Mouse (Mus musculus) embryonic stem cell, embryonic (primary cell): ENCODE results near the gene Camk1d.

Experiments used
- CTCF ChIA-PET, 4 experiments: fragments of 300-600 bp in 2 of 4; fragments of 350-600 bp in 2 of 4; sonication (Branson Sonifier 250); formaldehyde crosslinking; loops; one replicate each; lab custom pipeline; 2022; ENCODE audit warnings: inconsistent platforms in 2 of 4; lab: Charles Lee
- POLR2A ChIA-PET, 4 experiments: fragments of 300-600 bp in 2 of 4; fragments of 350-600 bp in 2 of 4; sonication (Branson Sonifier 250); formaldehyde crosslinking; loops; one replicate each; lab custom pipeline; 2022; ENCODE audit warnings: antibody characterized with exemption in 4 of 4, inconsistent platforms in 1 of 4; lab: Charles Lee

The Camk1d gene

GRCm38 (mm10) chr2:5725028-5725701 is 10.8 kb upstream of the Camk1d start:
- ChIA-PET POLR2A (interaction anchor here in 3 of 4 experiments (0.6 to 2.8 kb wide), 6 partner anchors 10 to 99 kb away, joined by 3 to 10 read pairs (median 4); partner anchors contain the start of gene Camk1d (in 2 of the 3)), CTCF (interaction anchor here (0.6 to 1.2 kb wide), 5 partner anchors 10 to 71 kb away, joined by 3 to 7 read pairs (median 3); partner anchors contain the start of gene Camk1d (in 4 of the 4))

- POLR2A ChIA-PET = interaction anchor here in 2 of 4 experiments (0.7 to 2.2 kb wide), 7 partner anchors 10 to 177 kb away, joined by 3 to 11 read pairs (median 4); partner anchors contain the start of gene Sec61a2 (in 1 of the 2)
- CTCF ChIA-PET = interaction anchor here (0.5 to 1.2 kb wide), 7 partner anchors 49 to 546 kb away, joined by 3 to 5 read pairs (median 3); no protein-coding TSS in a partner anchor
Measured at GRCm38 (mm10) chr2:5717675-5718074, 3.4 kb upstream of the Camk1d start.

GRCm38 (mm10) chr2:5715544-5715943 is 1.2 kb upstream of the Camk1d start:
- ChIA-PET CTCF (interaction anchor here (0.6 to 2.2 kb wide), 19 partner anchors 10 to 800 kb away, joined by 3 to 17 read pairs (median 5); partner anchors contain the start of gene Optn (in 1 of the 4)), POLR2A (interaction anchor here in 3 of 4 experiments (0.6 to 3.4 kb wide), 32 partner anchors 8 to 545 kb away, joined by 3 to 22 read pairs (median 5); partner anchors contain the start of genes Cdc123 (in 1 of the 3), Nudt5 (in 1 of the 3) and Sec61a2 (in 1 of the 3))

- CTCF ChIA-PET = interaction anchor here (0.5 to 2.2 kb wide), 50 partner anchors 9 to 1175 kb away, joined by 3 to 19 read pairs (median 4); partner anchors contain the start of genes Cdc123 (in 2 of the 4), Nudt5 (in 2 of the 4), Optn (in 1 of the 4) and Sec61a2 (in 1 of the 4)
- POLR2A ChIA-PET = interaction anchor here (0.6 to 3.4 kb wide), 62 partner anchors 8 to 798 kb away, joined by 3 to 22 read pairs (median 5); partner anchors contain the start of genes Cdc123 (in 1 of the 4), Nudt5 (in 1 of the 4), Optn (in 1 of the 4) and Sec61a2 (in 1 of the 4)
Measured at GRCm38 (mm10) chr2:5715054-5715410, 717 bp upstream of the Camk1d start.

GRCm38 (mm10) chr2:5713325-5714210 is 747 bp downstream of the Camk1d start:
- ChIA-PET CTCF (interaction anchor here (0.5 to 1.7 kb wide), 22 partner anchors 12 to 637 kb away, joined by 3 to 19 read pairs (median 4); partner anchors contain the start of gene Sec61a2 (in 1 of the 4)), POLR2A (interaction anchor here in 3 of 4 experiments (0.8 to 3.4 kb wide), 41 partner anchors 8 to 650 kb away, joined by 3 to 22 read pairs (median 5); partner anchors contain the start of genes Cdc123 (in 1 of the 3), Nudt5 (in 1 of the 3) and Optn (in 1 of the 3))

- ChIA-PET CTCF (interaction anchor here in 1 of 4 experiments (0.6 kb wide), 1 partner anchor 1040 kb away, joined by 3 read pairs; no protein-coding TSS in a partner anchor), POLR2A (interaction anchor here in 1 of 4 experiments (0.6 to 1.3 kb wide), 4 partner anchors 9 to 115 kb away, joined by 3 to 8 read pairs (median 3); no protein-coding TSS in a partner anchor)
Measured at GRCm38 (mm10) chr2:5712255-5712654, 2.1 kb downstream of the Camk1d start.

GRCm38 (mm10) chr2:5709911-5710310 is 4.4 kb downstream of the Camk1d start:
- POLR2A ChIA-PET = interaction anchor here in 1 of 4 experiments (0.6 kb wide), 1 partner anchor 12 kb away, joined by 4 read pairs; no protein-coding TSS in a partner anchor
- CTCF ChIA-PET = no interaction called here

- CTCF ChIA-PET = no interaction called here
- POLR2A ChIA-PET = no interaction called here
Measured at GRCm38 (mm10) chr2:5707871-5708733, 6.2 kb downstream of the Camk1d start.

- POLR2A ChIA-PET = interaction anchor here in 1 of 4 experiments (0.9 to 1.2 kb wide), 3 partner anchors 9 to 29 kb away, joined by 3 read pairs; no protein-coding TSS in a partner anchor
- CTCF ChIA-PET = no interaction called here
Measured at GRCm38 (mm10) chr2:5706618-5707017, 7.7 kb downstream of the Camk1d start.

- ChIA-PET POLR2A (interaction anchor here in 2 of 4 experiments (1.1 to 1.8 kb wide), 2 partner anchors 10 to 12 kb away, joined by 3 to 8 read pairs; partner anchors contain the start of gene Camk1d (in 1 of the 2)), CTCF (no interaction called here)
Measured at GRCm38 (mm10) chr2:5702370-5702769, 11.9 kb downstream of the Camk1d start.

GRCm38 (mm10) chr2:5700931-5701330 is 13.4 kb downstream of the Camk1d start:
- ChIA-PET CTCF (no interaction called here), POLR2A (interaction anchor here in 1 of 4 experiments (1.0 kb wide), 1 partner anchor 14 kb away, joined by 4 read pairs; the partner anchor contains the start of gene Camk1d)

- POLR2A ChIA-PET = interaction anchor here in 3 of 4 experiments (0.6 to 2.0 kb wide), 4 partner anchors 11 to 30 kb away, joined by 3 to 8 read pairs (median 4); partner anchors contain the start of gene Camk1d (in 1 of the 3)
- CTCF ChIA-PET = interaction anchor here in 1 of 4 experiments (0.7 kb wide), 2 partner anchors 536 to 917 kb away, joined by 3 read pairs; no protein-coding TSS in a partner anchor
Measured at GRCm38 (mm10) chr2:5698451-5698850, 15.9 kb downstream of the Camk1d start.

- ChIA-PET CTCF (no interaction called here), POLR2A (interaction anchor here in 3 of 4 experiments (0.6 to 3.2 kb wide), 6 partner anchors 10 to 880 kb away, joined by 3 to 15 read pairs (median 3); no protein-coding TSS in a partner anchor)
Measured at GRCm38 (mm10) chr2:5694094-5694493, 20.2 kb downstream of the Camk1d start.

GRCm38 (mm10) chr2:5691729-5692128 is 22.6 kb downstream of the Camk1d start:
- CTCF ChIA-PET = no interaction called here
- POLR2A ChIA-PET = interaction anchor here in 2 of 4 experiments (0.8 to 3.2 kb wide), 4 partner anchors 10 to 15 kb away, joined by 3 to 15 read pairs (median 3); no protein-coding TSS in a partner anchor

- ChIA-PET POLR2A (interaction anchor here in 2 of 4 experiments (0.9 to 1.1 kb wide), 2 partner anchors 9 to 11 kb away, joined by 3 to 5 read pairs; no protein-coding TSS in a partner anchor), CTCF (no interaction called here)
Measured at GRCm38 (mm10) chr2:5683366-5683765, 30.9 kb downstream of the Camk1d start.

GRCm38 (mm10) chr2:5681909-5682308 is 32.4 kb downstream of the Camk1d start:
- ChIA-PET POLR2A (interaction anchor here in 1 of 4 experiments (2.8 kb wide), 1 partner anchor 11 kb away, joined by 15 read pairs; no protein-coding TSS in a partner anchor), CTCF (no interaction called here)
